Mouse (Mus musculus) lung, postnatal 0 days (tissue): ENCODE measurements around the gene Kcnk2.

ENCODE experiments used
- CTCF ChIP-seq: IDR thresholded peaks from 2 replicates; pipeline ENCODE4 v1.5.1; 2016; ENCODE audit warnings: antibody characterized with exemption, mild to moderate bottlenecking
- EP300 ChIP-seq: IDR thresholded peaks from 2 replicates; pipeline ENCODE4 v1.6.1; 2016; ENCODE audit warnings: antibody characterized with exemption, mild to moderate bottlenecking, control low read depth

DNA sequence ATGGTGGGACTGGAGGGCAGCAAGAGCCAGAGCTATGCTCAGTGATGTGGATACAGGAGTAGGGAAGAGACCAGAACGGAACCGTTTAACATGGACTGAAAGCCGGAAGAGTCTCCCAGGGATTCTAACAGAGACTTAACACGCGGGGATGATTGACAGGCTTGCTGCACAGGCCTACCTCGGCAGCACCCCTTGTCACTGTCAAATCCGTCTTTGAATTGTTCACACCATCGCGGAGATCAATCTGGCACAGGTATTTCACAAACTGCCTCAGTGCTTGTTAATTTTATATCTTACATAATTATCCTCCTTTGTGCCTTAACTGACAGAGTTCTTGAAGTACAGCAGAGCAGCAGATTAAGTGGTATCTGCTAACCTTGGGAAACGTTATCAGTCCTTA is 33.4 kb upstream of the Kcnk2 start:
- TF ChIP-seq CTCF (no peak), EP300 (no peak)
